Mouse (Mus musculus) hindlimb bud, embryonic 11.5 days (tissue): Measurements from ENCODE around the gene Il17a.
"Not testable (repeated sequence)": the region's sequence is repeated elsewhere in the genome, so short reads cannot be mapped to it uniquely, and the experiment has no call there.

Source experiments
- DNase-seq: peaks from one replicate; pipeline ENCODE4 v3.0.0-alpha.2; 2012; ENCODE audit warnings: low read depth, low spot score; ENCODE audit errors: extremely low spot score

The Il17a gene

DNA sequence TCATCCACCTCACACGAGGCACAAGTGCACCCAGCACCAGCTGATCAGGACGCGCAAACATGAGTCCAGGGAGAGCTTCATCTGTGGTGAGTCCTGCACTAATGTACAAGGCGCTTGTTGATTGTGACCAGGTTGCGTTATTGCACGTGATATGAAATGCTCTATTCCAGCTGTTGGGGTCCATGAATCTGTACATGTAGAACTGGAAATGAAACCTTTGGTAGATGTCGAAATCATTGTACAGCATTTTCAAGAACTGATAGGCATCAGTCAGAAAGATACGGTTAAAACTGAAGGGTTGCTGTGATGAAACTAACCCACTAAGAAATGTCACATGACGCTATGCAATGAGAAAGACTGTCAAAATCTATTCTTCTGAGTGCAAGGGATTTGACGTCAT is at the start of gene Il17a:
Gene Il17a, plus strand, starts transcription at position 3 of the 400 bp plus-strand sequence.
- no peak for DNase-seq

DNA sequence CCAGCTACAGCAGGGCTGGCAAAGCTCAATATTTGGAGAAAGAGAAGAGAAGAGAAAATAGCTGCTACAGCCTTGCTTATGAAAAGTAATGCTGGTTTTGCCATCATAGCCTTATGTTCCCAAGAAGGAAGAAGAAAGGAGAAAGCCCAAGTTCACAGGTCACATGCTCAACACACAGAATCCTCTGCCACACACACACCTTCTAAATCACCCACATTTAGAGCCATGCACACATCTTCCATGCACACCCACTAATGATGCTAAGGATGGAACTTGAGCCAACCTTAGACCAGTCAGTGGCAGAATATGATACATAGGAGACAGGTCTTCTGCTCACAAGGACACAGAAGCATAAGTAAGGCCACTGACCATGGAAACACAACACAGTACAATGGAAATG is 47.9 kb upstream of the Il17a start:
- DNase-seq = no peak

DNA sequence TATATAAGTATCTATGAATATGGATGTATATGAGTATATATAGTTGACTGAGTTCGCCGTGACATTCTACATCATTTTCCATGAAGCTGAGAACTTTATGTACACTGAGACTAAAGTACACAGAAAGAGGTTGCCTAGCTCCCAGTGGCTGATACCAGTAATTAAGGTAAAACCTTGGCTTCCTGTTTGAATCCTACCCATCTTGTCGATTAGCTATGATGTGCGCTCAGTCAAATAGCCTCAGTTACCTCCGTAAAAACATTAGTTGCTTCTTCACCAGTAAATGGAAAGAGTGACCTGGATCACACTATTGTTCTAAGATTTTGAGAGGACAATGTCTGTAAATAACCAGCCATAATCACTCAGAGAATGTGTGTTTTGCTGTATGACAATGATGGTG is 47.3 kb upstream of the Il17a start:
- DNase-seq = no peak

DNA sequence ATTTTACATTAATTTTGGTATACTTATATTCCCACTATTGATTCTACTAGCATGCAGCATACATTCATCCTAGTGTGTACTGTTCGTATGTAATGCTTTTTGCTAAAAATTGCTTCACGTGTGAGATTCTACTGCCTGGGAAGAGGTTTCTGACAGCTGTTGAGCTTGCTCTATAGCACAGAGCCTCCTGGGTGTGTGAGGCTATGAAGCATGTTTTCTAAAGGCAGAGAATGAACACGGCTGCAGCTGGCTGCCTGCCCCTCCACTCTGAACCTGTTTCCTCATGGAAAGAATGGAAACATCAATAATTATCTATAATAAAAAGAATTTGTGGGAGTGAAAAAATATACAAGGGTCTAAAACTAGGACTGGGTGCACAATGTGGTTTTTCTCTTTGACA is 46.9 kb upstream of the Il17a start:
- no peak for DNase-seq

DNA sequence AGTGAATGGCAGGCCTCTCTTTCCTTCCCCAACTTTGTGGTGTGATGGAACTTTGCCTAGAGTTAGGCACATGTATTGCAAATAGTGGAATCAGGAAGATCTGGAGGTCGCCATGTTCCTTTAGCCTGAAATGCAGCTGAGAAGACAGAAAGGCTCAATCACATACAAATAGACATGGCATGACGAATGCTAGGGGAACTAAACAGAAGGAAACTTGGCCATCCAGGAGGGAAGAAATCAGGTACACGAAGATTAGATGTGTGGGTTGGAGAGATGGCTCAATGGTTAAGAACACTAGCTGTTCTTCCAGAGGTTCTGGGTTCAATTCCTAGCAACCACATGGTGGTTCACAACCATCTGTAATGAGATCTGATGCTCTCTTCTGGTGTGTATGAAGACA is 46.3 kb upstream of the Il17a start:
- no peak for DNase-seq

DNA sequence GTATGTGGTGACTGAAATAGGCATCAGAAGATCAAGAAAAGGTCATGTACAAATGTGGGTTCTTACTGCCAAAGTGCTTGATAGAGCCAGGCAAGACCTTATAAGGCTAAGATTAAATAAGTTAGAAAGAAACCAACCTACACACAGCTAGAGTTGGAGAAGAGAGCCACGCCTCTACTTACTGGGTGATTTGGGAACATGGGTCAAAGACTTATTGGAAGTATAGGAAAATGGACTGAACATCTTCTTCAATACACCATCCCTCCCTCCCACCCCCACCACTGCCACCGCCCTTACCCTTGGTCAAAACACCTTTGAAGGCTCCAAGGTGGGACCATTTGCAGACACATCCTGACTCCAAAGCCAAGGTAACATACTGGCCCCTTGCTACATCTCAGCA is 45.3 kb upstream of the Il17a start:
- no peak for DNase-seq

DNA sequence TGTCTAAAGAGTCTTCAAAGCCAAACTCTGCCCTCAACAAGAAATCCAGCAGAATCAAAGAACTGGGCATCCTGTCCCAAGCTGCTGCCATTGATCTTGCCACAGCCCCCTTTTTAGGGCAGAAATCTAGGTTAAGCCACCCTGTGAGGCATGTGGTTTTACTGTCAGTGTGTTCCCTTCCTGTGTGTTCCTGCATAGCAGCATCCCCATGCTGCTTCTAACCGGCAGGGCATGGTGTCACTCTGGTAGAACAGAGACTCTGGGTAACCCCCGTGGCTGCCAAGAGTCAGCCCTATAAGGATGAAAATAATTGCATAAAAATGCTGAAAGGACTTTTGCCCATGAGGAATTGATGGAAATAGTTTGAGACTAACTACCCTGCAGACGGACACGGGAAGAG is 44.8 kb upstream of the Il17a start:
- DNase-seq = no peak

DNA sequence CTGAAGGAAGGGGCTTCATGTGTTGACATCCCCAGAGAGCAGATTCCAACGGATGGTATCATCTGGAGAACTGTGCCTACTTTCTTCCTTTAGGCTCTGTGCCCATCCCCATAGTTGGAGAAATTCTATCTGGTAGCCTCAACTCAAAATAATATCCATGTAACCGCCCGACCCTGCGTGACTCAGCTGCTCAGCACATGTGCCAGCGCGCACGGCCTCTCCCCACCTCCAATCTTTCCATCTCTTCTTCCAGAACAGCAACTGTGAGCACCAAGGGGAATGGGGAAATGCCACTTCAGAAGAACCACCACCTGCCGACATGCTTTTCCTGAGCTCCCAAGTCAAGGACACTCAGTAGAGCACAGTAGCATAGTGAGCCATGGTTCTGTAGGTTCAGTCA is 39.4 kb upstream of the Il17a start:
- no peak for DNase-seq

DNA sequence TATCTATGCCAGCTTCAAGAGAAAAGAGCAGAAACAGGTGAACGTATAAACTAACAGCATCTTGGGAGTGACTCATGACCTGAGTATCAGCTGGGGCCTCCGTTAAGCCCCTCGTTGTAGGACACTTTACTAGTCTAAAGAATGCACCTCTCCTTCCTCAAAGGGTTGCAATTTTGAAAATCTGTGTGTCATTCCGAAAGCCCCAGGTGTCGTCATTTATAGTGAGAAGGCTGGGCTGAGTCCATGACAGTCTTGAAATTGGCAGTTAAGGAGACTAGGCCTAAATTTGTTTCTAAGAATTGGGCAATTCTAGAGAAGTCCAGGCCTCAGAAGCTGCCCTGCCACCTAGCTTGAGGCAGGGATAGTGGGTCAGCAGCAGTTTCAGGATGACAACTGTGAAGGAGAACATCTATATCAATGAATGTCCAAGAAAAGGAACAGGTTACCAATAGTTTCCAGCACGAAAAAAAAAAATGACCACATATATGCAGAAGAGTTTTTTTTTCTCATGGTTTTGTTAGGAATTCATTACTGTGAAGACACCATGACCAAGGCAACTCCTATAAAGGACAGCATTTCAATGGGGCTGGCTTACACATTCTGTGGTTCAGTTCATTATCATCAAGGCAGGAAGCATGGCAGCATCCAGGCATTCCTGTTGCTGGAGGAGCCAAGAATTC is 36.9 kb upstream of the Il17a start:
- no peak for DNase-seq

DNA sequence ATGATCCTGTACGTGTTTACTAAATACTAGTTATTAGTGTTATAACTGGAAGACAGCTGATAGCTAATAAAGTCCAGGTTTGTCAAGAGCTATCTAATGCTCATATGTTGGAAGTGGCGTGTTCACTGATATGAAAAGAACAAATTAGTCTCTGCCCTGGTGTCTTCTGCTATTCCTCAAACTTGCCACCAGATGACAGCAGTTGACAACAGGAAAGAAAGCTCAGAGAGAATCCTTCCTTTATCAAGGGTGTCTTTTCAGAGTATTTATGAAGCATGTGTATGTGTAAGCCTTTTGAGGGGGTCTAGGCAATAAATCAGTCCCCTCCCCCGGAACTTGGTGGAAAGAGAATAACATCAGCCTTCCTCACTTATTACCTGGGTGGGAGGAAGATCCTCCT is 30.7 kb upstream of the Il17a start:
- no peak for DNase-seq

DNA sequence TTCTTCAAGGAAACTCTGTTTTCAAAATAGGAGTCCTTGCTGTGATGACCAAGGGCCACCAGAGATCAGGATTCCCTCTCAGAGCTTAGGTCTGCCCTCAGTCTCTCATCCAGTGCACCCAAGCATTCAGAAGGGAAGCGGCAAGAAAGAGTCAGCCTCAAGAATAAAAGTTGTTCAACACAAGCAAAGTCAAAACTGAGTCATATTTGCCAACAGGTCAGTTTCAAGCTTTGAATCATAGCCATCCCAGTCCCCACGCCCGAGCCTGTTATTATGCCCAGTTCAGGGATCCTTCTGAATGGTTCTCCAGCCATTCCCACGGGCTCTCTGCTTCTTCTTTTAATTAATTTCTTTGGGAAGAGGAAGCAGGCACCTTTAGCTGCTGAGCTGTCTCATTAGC is 5.9 kb downstream of the Il17a start:
- DNase-seq = no peak

DNA sequence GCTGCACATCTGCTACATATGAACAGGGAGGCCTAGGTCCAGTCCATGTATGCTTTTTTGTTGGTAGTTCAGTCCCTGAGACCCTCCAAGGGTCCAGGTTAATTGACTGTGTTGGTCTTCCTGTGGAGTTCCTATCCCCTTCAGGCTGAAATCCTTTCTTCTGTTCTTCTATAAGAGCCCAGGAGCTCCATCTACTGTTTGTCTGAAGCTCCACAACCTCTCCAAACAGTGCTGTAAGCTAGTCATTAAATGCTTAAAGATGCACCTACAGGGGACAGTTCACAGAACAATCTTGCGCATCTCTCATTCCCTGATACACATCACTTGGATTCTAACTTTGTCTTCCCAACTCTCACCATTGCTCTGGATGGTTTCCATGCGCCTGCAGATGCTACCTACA is 7.8 kb downstream of the Il17a start:
- no peak for DNase-seq

DNA sequence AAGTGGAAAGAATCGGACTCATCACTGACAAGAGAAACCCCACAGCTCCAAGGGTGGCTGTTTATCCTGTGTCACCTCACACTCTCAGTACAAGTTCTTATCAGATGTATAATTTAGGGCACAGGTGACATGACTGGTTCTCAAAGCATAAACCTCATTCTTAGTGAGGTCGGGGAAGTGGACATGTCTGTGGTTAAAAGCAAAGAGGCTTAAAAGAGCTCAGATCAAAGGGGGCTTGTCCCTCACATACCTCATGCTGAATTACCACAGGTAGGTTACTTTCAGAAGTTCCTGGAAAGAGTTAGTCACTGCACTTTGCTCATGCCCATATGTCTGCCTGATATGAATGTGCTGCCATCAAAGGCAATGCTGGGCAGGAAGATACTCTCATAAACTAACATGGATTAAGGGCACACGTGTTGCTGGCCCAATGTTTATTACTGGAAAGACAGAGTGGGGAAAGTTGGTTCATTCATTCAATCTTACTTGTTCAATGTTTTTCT is 9.8 kb downstream of the Il17a start:
- DNase-seq = no peak

DNA sequence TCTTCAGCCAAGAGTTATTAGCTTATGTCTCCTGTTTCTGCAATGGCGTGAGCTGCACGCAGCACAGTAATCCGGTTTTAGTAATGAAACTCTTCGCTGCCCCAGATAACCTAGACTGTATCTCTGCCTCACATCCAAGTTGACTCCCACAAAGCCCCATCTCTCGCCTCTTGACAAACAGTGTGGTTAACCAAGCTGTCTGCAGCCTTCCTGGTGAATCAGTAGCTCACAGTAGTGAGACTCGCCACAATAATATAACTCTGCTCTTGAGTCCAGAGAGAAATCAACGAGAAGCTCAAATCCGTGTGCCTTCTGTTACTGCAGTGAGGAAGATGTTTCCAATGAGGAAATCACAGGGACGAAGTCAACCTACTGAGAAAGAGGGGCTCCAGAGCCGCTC is 23.7 kb downstream of the Il17a start:
- DNase-seq = no peak

DNA sequence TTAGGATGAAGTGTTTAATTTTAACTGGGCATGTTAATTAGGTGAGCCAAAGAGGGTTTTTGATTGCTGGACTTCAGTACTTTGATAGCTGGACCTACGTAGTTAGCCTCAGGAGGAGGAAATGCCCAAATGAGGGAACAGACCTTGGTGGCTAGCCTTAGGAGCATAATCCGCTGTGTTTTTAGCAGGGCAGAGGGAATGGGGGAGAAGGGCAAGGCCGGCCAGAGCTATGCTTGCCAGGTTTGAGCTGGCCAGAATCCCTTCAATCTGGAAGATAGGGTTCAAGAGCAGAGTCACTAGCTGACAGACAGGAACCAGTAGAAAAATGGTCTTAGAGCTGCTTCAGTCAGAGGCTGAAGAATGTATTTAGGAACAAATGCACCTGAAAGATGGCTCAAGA is 26.9 kb downstream of the Il17a start:
- no peak for DNase-seq

DNA sequence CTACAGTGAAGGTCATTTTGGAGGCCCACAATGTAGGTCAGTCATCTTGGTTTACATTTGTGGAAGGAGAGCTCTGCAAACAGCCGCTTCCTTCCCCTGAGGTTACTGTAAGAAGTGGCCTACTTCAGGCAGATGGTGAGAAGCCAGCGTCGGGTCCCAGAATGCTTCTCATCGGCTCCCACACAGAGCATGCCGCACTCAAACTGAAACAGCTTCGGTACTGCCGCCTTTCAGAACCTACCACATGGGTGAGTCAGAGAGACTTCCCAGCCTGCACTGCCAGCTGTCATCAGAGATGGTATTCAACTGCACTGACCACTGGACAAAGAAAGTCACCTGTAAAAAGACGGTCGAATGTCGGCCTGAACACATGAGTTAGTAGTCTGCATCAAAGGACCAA is 29.1 kb downstream of the Il17a start:
- no peak for DNase-seq

DNA sequence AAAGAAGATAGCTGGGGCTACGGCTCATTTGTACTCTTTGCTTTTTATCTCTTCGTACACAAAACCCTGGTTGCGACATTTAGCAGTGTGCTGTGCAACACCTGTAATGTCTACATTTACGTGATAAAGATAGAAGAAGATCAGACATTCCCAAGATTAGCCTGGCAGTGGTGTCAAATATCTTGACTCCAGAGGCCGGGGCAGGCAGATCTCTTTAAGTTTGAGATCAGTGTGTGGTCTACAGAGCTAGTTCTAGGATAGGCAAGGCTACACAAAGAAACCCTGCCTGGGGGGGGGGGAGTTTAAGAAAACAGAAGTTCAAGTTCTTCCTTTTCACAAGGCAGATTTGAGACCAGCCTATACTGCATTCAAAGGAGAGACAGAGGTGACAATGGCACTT is 29.6 kb downstream of the Il17a start:
- DNase-seq = no peak

DNA sequence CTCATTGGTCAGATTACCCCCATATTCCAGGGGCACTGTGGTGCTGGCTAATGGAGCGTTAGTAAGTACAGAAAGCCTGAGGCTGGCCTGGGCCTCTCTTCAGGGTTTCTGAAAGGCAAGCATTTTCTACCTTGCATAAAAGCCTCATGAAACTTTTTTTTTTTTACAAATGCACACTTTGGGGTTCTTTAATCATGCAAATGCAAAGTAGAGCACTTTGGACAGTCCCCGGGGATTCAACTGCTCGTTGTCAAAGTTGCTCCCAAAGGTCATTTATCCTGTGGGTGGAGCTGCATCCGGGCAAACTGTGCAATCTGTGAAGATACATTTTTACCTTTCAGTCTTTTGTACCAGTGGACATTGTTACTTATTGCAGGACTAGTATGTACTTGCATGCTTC is 30.7 kb downstream of the Il17a start:
- DNase-seq = no peak

DNA sequence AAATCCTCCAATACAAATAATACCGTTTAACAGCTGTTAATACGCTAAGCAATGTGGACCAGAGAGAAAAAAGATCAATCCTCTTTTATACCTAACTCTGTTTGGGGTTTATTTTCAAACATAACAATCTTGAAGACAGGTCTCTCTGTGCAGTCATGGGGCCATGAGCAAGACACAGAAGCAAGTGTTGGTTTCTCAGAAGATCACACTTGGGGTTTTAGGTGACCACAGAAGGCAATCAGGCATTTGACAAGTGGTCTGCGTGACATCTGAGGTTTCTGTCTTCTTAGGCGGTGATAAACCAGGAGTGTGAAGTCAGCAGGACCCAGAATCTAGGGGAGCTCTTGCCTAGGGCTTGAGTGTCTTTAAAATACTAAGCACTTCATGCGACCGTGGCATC is 35.8 kb downstream of the Il17a start:
- DNase-seq = no peak

DNA sequence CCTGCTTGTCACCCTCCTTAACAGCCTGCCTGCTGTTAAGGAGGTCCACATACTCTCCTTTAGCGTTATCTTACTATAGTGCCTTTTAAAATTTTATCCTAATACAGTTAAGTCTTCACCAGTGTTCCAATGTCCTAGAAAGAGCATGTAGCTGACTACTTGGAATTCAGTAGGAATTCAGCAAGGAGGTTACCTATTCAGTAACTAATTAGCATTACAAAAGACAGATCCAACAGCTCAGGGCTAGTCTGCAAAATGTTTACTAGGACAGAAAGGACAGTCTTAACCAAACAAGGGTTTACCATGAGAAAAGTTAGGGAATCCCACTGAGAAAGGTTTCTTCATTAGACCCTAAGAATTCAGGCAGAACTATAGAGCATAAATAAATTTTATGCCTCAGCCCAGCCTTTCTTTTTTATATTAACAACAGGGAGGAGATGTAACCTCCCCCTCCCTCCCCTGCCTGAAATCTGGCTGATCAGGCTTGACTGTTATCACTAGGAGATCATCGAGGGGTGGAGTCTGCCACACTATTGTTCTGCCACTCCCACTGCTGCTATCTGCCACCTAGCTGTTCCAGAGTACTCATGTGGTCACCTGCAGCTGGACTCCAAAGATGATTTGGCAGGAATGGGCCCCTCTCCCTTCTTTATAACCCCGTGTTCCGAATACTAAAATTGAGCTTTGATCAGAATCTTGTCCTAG is 43.5 kb downstream of the Il17a start:
- not testable (repeated sequence) for DNase-seq

DNA sequence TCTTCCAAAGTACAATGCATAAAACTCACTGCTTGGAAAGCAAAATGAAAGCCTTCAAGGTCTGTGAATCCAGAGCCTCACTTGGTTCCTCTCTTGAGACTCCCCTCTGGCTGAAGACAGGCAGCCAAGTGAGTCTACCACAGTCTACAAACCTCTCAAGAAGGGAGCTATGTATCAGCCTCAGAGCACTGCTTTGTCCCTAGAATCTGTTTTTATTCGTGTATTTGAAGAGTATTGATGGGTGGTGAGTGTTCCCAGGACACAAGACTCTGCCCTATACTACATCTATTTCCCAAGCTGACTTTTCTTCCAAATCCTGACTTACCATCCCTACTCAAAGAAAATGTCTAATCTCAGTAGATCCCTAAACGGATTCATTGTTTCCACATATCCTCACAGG is 47.7 kb downstream of the Il17a start:
- DNase-seq = no peak
